Mouse (Mus musculus) lung, postnatal 0 days (tissue): ENCODE data around the gene Rhoc.

Experiments
- CTCF ChIP-seq: IDR thresholded peaks from 2 replicates; pipeline ENCODE4 v1.5.1; 2016; ENCODE audit warnings: antibody characterized with exemption, mild to moderate bottlenecking
- EP300 ChIP-seq: IDR thresholded peaks from 2 replicates; pipeline ENCODE4 v1.6.1; 2016; ENCODE audit warnings: antibody characterized with exemption, mild to moderate bottlenecking, control low read depth

DNA sequence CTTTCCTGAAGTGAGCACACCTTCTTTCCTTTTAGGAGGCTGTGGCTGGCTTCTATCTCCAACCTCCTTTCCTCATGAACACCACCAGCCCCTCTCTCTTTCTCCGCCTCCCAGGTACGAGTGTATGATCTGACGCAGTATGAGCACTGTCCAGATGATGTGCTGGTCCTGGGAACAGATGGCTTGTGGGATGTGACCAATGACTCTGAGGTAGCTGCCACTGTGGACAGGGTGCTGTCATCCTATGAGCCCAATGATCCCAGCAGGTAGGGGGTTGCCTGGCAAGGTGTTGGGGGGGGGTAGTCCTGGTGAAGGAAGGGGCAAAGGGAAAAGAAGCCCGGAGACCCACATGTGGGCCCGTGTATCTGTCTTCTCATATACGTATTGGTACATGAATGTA is 2.9 kb upstream of the Rhoc start:
- TF ChIP-seq CTCF (no peak), EP300 (no peak)
